Mouse (Mus musculus): ENCODE measurements around the gene Man2a2.

- TF ChIP-seq CTCF (IDR thresholded peaks at IDR 0.05; ENCODE audit: insufficient read depth, low read length) (no peak), POLR2A (IDR thresholded peaks at IDR 0.05; ENCODE audit: borderline replicate concordance, extremely low read depth, low read depth, low read length) (no peak)
These were observed 46.4 kb upstream of the Man2a2 start for GRCm38 (mm10) chr7:80417601-80418000.
